Mouse (Mus musculus): Measurements from ENCODE around the gene Cryzl2. TPM values are rescaled to one million over a fixed set of nuclear protein-coding genes. Genes with fewer than 3 reads are reported as not detected.

The Cryzl2 gene
- polyA plus RNA-seq, 1 experiment from 2014 or later = 6.6 TPM

- Histone ChIP-seq H3K36me3 (ENCODE audit: poor library complexity, severe bottlenecking) (no peaks in the 10 kb centered on the region), H3K27ac (no peak overlapping the region), H3K4me2 (no peak overlapping the region), H3K9ac (0 out of 2 replicates have a peak overlapping the region, but pooled peaks have one; percentile 5), H3K9me3 (replicated peaks) (no peaks in the 10 kb centered on the region), H3K4me1 (peaks cover 26% of the 10 kb centered on the region), H3K27me3 (no peaks in the 10 kb centered on the region), H3K4me3 (no peak overlapping the region)
- WGBS = 35% methylated on average over 4 of the region's 4 CpGs
- ATAC-seq = peak; percentile 77
These were observed 59.7 kb downstream of the Cryzl2 start for GRCm38 (mm10) chr1:157518111-157518523.

GRCm38 (mm10) chr1:157519396-157519795 is 61.0 kb downstream of the Cryzl2 start:
- H3K9ac ChIP-seq = no peak overlapping the region
- ATAC-seq = peak; percentile 55; the same call in 1 of the 2 replicates
- H3K4me2 ChIP-seq = no peak overlapping the region
- no peaks in the 10 kb centered on the region for H3K27me3 ChIP-seq
- H3K27ac ChIP-seq = 0 out of 2 replicates have a peak overlapping the region, but pooled peaks have one; percentile 40
- H3K4me3 ChIP-seq = no peak overlapping the region
- H3K9me3 ChIP-seq (replicated peaks) = no peaks in the 10 kb centered on the region
- no peaks in the 10 kb centered on the region for H3K36me3 ChIP-seq (ENCODE audit: poor library complexity, severe bottlenecking)
- peaks cover 23% of the 10 kb centered on the region for H3K4me1 ChIP-seq
- 56% methylated on average over 2 of the region's 2 CpGs for WGBS

GRCm38 (mm10) chr1:157522322-157522721 is 63.9 kb downstream of the Cryzl2 start:
- Histone ChIP-seq H3K27me3 (no peaks in the 10 kb centered on the region), H3K27ac (no peak overlapping the region), H3K4me1 (peaks cover 22% of the 10 kb centered on the region), H3K9ac (no peak overlapping the region), H3K36me3 (ENCODE audit: poor library complexity, severe bottlenecking) (no peaks in the 10 kb centered on the region), H3K4me2 (no peak overlapping the region), H3K4me3 (no peak overlapping the region), H3K9me3 (replicated peaks) (no peaks in the 10 kb centered on the region)
- WGBS = 93% methylated on average over 5 of the region's 5 CpGs
- ATAC-seq = no peak

- no peaks in the 10 kb centered on the region for H3K4me1 ChIP-seq
- ATAC-seq = no peak
- no peaks in the 10 kb centered on the region for H3K27me3 ChIP-seq
- H3K9me3 ChIP-seq (replicated peaks) = no peaks in the 10 kb centered on the region
- no peaks in the 10 kb centered on the region for H3K36me3 ChIP-seq (ENCODE audit: poor library complexity, severe bottlenecking)
- no peak overlapping the region for H3K4me3 ChIP-seq
- H3K4me2 ChIP-seq = no peak overlapping the region
- no peak overlapping the region for H3K27ac ChIP-seq
- no peak overlapping the region for H3K9ac ChIP-seq
- 90% methylated on average over 7 of the region's 7 CpGs for WGBS
These were observed 66.4 kb downstream of the Cryzl2 start for GRCm38 (mm10) chr1:157524775-157525174.

- no peaks in the 10 kb centered on the region for H3K27me3 ChIP-seq
- no peak overlapping the region for H3K4me2 ChIP-seq
- no peak overlapping the region for H3K27ac ChIP-seq
- no peaks in the 10 kb centered on the region for H3K9me3 ChIP-seq (replicated peaks)
- no peak for ATAC-seq
- H3K9ac ChIP-seq = no peak overlapping the region
- no peak overlapping the region for H3K4me3 ChIP-seq
- H3K4me1 ChIP-seq = no peaks in the 10 kb centered on the region
- H3K36me3 ChIP-seq (ENCODE audit: poor library complexity, severe bottlenecking) = no peaks in the 10 kb centered on the region
- WGBS = 92% methylated on average over 16 of the region's 16 CpGs
These were observed 67.4 kb downstream of the Cryzl2 start for GRCm38 (mm10) chr1:157525692-157526354.

GRCm38 (mm10) chr1:157526625-157527024 is 68.2 kb downstream of the Cryzl2 start:
- Histone ChIP-seq H3K27ac (no peak overlapping the region), H3K9me3 (replicated peaks) (no peaks in the 10 kb centered on the region), H3K4me3 (no peak overlapping the region), H3K9ac (no peak overlapping the region), H3K36me3 (ENCODE audit: poor library complexity, severe bottlenecking) (no peaks in the 10 kb centered on the region), H3K4me1 (no peaks in the 10 kb centered on the region), H3K27me3 (no peaks in the 10 kb centered on the region), H3K4me2 (no peak overlapping the region)
- WGBS = 76% methylated on average over 5 of the region's 5 CpGs
- no peak for ATAC-seq

GRCm38 (mm10) chr1:157532826-157533460 is 74.6 kb downstream of the Cryzl2 start:
- H3K4me2 ChIP-seq = no peak overlapping the region
- H3K9ac ChIP-seq = no peak overlapping the region
- no peak for ATAC-seq
- 47% methylated on average over 8 of the region's 8 CpGs for WGBS
- no peaks in the 10 kb centered on the region for H3K9me3 ChIP-seq (replicated peaks)
- no peaks in the 10 kb centered on the region for H3K27me3 ChIP-seq
- H3K4me1 ChIP-seq = 0 out of 2 replicates have a peak, but pooled peaks cover 3% of the 10 kb centered on the region
- no peak overlapping the region for H3K4me3 ChIP-seq
- no peak overlapping the region for H3K27ac ChIP-seq
- no peaks in the 10 kb centered on the region for H3K36me3 ChIP-seq (ENCODE audit: poor library complexity, severe bottlenecking)

GRCm38 (mm10) chr1:157535571-157535970 is 77.2 kb downstream of the Cryzl2 start:
- H3K4me3 ChIP-seq = no peak overlapping the region
- H3K4me2 ChIP-seq = no peak overlapping the region
- WGBS = 85% methylated on average over 1 of the region's 1 CpGs
- no peaks in the 10 kb centered on the region for H3K27me3 ChIP-seq
- no peak overlapping the region for H3K9ac ChIP-seq
- H3K4me1 ChIP-seq = 0 out of 2 replicates have a peak, but pooled peaks cover 3% of the 10 kb centered on the region
- no peak for ATAC-seq
- no peak overlapping the region for H3K27ac ChIP-seq
- no peaks in the 10 kb centered on the region for H3K36me3 ChIP-seq (ENCODE audit: poor library complexity, severe bottlenecking)
- no peaks in the 10 kb centered on the region for H3K9me3 ChIP-seq (replicated peaks)

GRCm38 (mm10) chr1:157536471-157536870 is 78.1 kb downstream of the Cryzl2 start:
- H3K4me2 ChIP-seq = no peak overlapping the region
- H3K9ac ChIP-seq = no peak overlapping the region
- no peaks in the 10 kb centered on the region for H3K27me3 ChIP-seq
- H3K36me3 ChIP-seq (ENCODE audit: poor library complexity, severe bottlenecking) = no peaks in the 10 kb centered on the region
- H3K4me1 ChIP-seq = 0 out of 2 replicates have a peak, but pooled peaks cover 3% of the 10 kb centered on the region
- no peak overlapping the region for H3K4me3 ChIP-seq
- H3K27ac ChIP-seq = no peak overlapping the region
- WGBS = 10% methylated on average over 6 of the region's 6 CpGs
- peak; percentile 77 for ATAC-seq
- H3K9me3 ChIP-seq (replicated peaks) = no peaks in the 10 kb centered on the region

- 0 out of 2 replicates have a peak, but pooled peaks cover 3% of the 10 kb centered on the region for H3K4me1 ChIP-seq
- ATAC-seq = no peak
- no peak overlapping the region for H3K27ac ChIP-seq
- H3K36me3 ChIP-seq (ENCODE audit: poor library complexity, severe bottlenecking) = no peaks in the 10 kb centered on the region
- 86% methylated on average over 5 of the region's 5 CpGs for WGBS
- no peaks in the 10 kb centered on the region for H3K27me3 ChIP-seq
- no peak overlapping the region for H3K4me3 ChIP-seq
- H3K9me3 ChIP-seq (replicated peaks) = no peaks in the 10 kb centered on the region
- no peak overlapping the region for H3K9ac ChIP-seq
- H3K4me2 ChIP-seq = no peak overlapping the region
These were observed 79.3 kb downstream of the Cryzl2 start for GRCm38 (mm10) chr1:157537636-157538035.

Data from forebrain, embryonic 13.5 days (tissue).